Mouse (Mus musculus) layer of hippocampus, postnatal 25 days (tissue): ENCODE results near the gene Gm11042. TPM values are rescaled to one million over a fixed set of nuclear protein-coding genes. Genes with fewer than 3 reads are reported as not detected.

ENCODE experiments used
- DNase-seq, 2 experiments: peaks; one replicate each; pipeline ENCODE4 v3.0.0; 2022; ENCODE audit warnings: mixed read lengths in 2 of 2, low spot score in 1 of 2; ENCODE audit errors: extremely low spot score in 1 of 2
- total RNA-seq, 2 experiments: library from RNA; stranded (reverse); gene quantifications; 2 replicates each; pipeline ENCODE4 v1.2.3; 2021

The Gm11042 gene
- not detected for total RNA-seq

- peak in 1 of 2 experiments; percentile 12 for DNase-seq
Measured at GRCm38 (mm10) chr12:74316344-74316973, at the start of gene Gm11042. Gene Gm11042 (minus strand): TSS chr12:74316394.

- DNase-seq, result no peak
Measured at GRCm38 (mm10) chr12:74364477-74364876, 48.3 kb upstream of the Gm11042 start.

- DNase-seq, result no peak
Measured at GRCm38 (mm10) chr12:74363076-74363475, 46.9 kb upstream of the Gm11042 start.

- DNase-seq, result no peak
Measured at GRCm38 (mm10) chr12:74362453-74362852, 46.3 kb upstream of the Gm11042 start.

GRCm38 (mm10) chr12:74359791-74360190, 43.6 kb upstream of the Gm11042 start:
- no peak for DNase-seq

- no peak for DNase-seq
Measured at GRCm38 (mm10) chr12:74357806-74358205, 41.6 kb upstream of the Gm11042 start.

- DNase-seq, result no peak
Measured at GRCm38 (mm10) chr12:74342720-74343119, 26.5 kb upstream of the Gm11042 start.

GRCm38 (mm10) chr12:74340070-74340469, 23.9 kb upstream of the Gm11042 start:
- DNase-seq, result no peak

GRCm38 (mm10) chr12:74333706-74334105, 17.5 kb upstream of the Gm11042 start:
- no peak for DNase-seq

- peak; percentile 66 to 90 for DNase-seq
Measured at GRCm38 (mm10) chr12:74333016-74333415, 16.8 kb upstream of the Gm11042 start.

- DNase-seq, result peak in 1 of 2 experiments; percentile 27
Measured at GRCm38 (mm10) chr12:74329759-74330158, 13.6 kb upstream of the Gm11042 start.

- no peak for DNase-seq
Measured at GRCm38 (mm10) chr12:74326644-74327043, 10.4 kb upstream of the Gm11042 start.

- DNase-seq, result no peak
Measured at GRCm38 (mm10) chr12:74321981-74322380, 5.8 kb upstream of the Gm11042 start.

GRCm38 (mm10) chr12:74320318-74320717, 4.1 kb upstream of the Gm11042 start:
- DNase-seq, result peak; percentile 58 to 79

GRCm38 (mm10) chr12:74316989-74317759, 980 bp upstream of the Gm11042 start:
- DNase-seq, result peak; percentile 51 to 69

GRCm38 (mm10) chr12:74315221-74315620, 973 bp downstream of the Gm11042 start:
- DNase-seq, result no peak

- DNase-seq, result no peak
Measured at GRCm38 (mm10) chr12:74312611-74313010, 3.6 kb downstream of the Gm11042 start.

GRCm38 (mm10) chr12:74303418-74304294, 12.5 kb downstream of the Gm11042 start:
- peak in 1 of 2 experiments; percentile 5 for DNase-seq

GRCm38 (mm10) chr12:74301559-74301958, 14.6 kb downstream of the Gm11042 start:
- DNase-seq, result peak in 1 of 2 experiments; percentile 23

GRCm38 (mm10) chr12:74296374-74296773, 19.8 kb downstream of the Gm11042 start:
- DNase-seq, result no peak

GRCm38 (mm10) chr12:74293624-74294023, 22.6 kb downstream of the Gm11042 start:
- peak in 1 of 2 experiments; percentile 71 for DNase-seq
